Mouse (Mus musculus): ENCODE measurements around the gene Pipox.

The Pipox gene

GRCm38 (mm10) chr11:77906747-77907174, 12.9 kb upstream of the Pipox start:
- DNase-seq, result no peak

GRCm38 (mm10) chr11:77906097-77906687, 12.3 kb upstream of the Pipox start:
- DNase-seq, result no peak

GRCm38 (mm10) chr11:77904707-77905106, 10.8 kb upstream of the Pipox start:
- no peak for DNase-seq

GRCm38 (mm10) chr11:77903761-77904160, 9.9 kb upstream of the Pipox start:
- no peak for DNase-seq

GRCm38 (mm10) chr11:77901775-77902355, 8.0 kb upstream of the Pipox start:
- no peak for DNase-seq

GRCm38 (mm10) chr11:77901366-77901765, 7.5 kb upstream of the Pipox start:
- DNase-seq, result no peak

- no peak for DNase-seq
Observed at GRCm38 (mm10) chr11:77900696-77901095, 6.8 kb upstream of the Pipox start.

- no peak for DNase-seq
Observed at GRCm38 (mm10) chr11:77900187-77900586, 6.3 kb upstream of the Pipox start.

- DNase-seq, result no peak
Observed at GRCm38 (mm10) chr11:77896820-77897805, 3.2 kb upstream of the Pipox start.

GRCm38 (mm10) chr11:77896480-77896819, 2.6 kb upstream of the Pipox start:
- no peak for DNase-seq

GRCm38 (mm10) chr11:77896011-77896410, 2.1 kb upstream of the Pipox start:
- DNase-seq, result no peak

- no peak for DNase-seq
Observed at GRCm38 (mm10) chr11:77894967-77895366, 1.1 kb upstream of the Pipox start.

- no peak for DNase-seq
Observed at GRCm38 (mm10) chr11:77893283-77893682, 613 bp downstream of the Pipox start.

- DNase-seq, result no peak
Observed at GRCm38 (mm10) chr11:77892883-77893282, 1.0 kb downstream of the Pipox start.

- no peak for DNase-seq
Observed at GRCm38 (mm10) chr11:77890648-77891258, 3.1 kb downstream of the Pipox start.

- DNase-seq, result no peak
Observed at GRCm38 (mm10) chr11:77889484-77889883, 4.4 kb downstream of the Pipox start.

GRCm38 (mm10) chr11:77888846-77889245, 5.0 kb downstream of the Pipox start:
- no peak for DNase-seq

- peak; percentile 83 to 91 for DNase-seq
Observed at GRCm38 (mm10) chr11:77887373-77887960, 6.4 kb downstream of the Pipox start.

- no peak for DNase-seq
Observed at GRCm38 (mm10) chr11:77885246-77885575, 8.7 kb downstream of the Pipox start.

GRCm38 (mm10) chr11:77884524-77885245, 9.2 kb downstream of the Pipox start:
- no peak for DNase-seq

GRCm38 (mm10) chr11:77876760-77877148, 17.1 kb downstream of the Pipox start:
- DNase-seq, result no peak
